Mouse (Mus musculus) neural tube, embryonic 14.5 days (tissue): ENCODE results near the gene Zbtb8a. TPM values are rescaled to one million over a fixed set of nuclear protein-coding genes. Genes with fewer than 3 reads are reported as not detected.

ENCODE experiments used
- ATAC-seq: fragments of 200-750 bp; cut with Nextera tagmentation; 2 replicates; pipeline ENCODE4 v1.8.0; 2017; ENCODE audit warnings: low read depth, mild to moderate bottlenecking, moderate TSS enrichment, moderate library complexity
- H3K27ac ChIP-seq: fragments of 300-500 bp; sonication (generic); 2 replicates; pipeline ENCODE4 v1.5.1; 2014; ENCODE audit warnings: low read depth, mild to moderate bottlenecking, control low read depth, low read length, moderate library complexity, mixed read lengths
- H3K27me3 ChIP-seq: fragments of 300-500 bp; sonication (generic); 2 replicates; pipeline ENCODE4 v1.6.1; 2014; ENCODE audit warnings: low read length; ENCODE audit not compliant: control insufficient read depth, insufficient read depth
- H3K36me3 ChIP-seq: fragments of 300-500 bp; sonication (generic); 2 replicates; pipeline ENCODE4 v1.6.1; 2014; ENCODE audit warnings: low read length, mixed read lengths; ENCODE audit not compliant: control insufficient read depth, insufficient read depth
- H3K4me1 ChIP-seq: fragments of 300-500 bp; sonication (generic); 2 replicates; pipeline ENCODE4 v1.6.1; 2014; ENCODE audit warnings: low read length; ENCODE audit not compliant: control insufficient read depth, insufficient read depth
- H3K4me2 ChIP-seq: fragments of 300-500 bp; sonication (generic); 2 replicates; pipeline ENCODE4 v1.6.1; 2014; ENCODE audit warnings: mild to moderate bottlenecking, low read depth, low read length, control low read depth
- H3K4me3 ChIP-seq: fragments of 300-500 bp; sonication (generic); 2 replicates; pipeline ENCODE4 v1.5.1; 2014; ENCODE audit warnings: low read depth, low read length, control low read depth, mixed read lengths
- H3K9ac ChIP-seq: fragments of 300-500 bp; sonication (generic); replicated peaks from 2 replicates; pipeline ENCODE4 v1.6.1; 2014; ENCODE audit warnings: low read depth, mild to moderate bottlenecking, control low read depth, low read length, mixed read lengths
- H3K9me3 ChIP-seq: fragments of 300-500 bp; sonication (generic); 2 replicates; pipeline ENCODE4 v1.6.1; 2016; ENCODE audit warnings: low read length; ENCODE audit not compliant: control insufficient read depth
- WGBS: fragments of 180-500 bp; shearing (Covaris S2); extraction: QIAGEN DNeasy Blood & Tissue Kit; methylation state at CpG from one replicate; pipeline ENCODE4 v1.1.7; 2014; 5-methylcytosine and 5-hydroxymethylcytosine counted together
- polyA plus RNA-seq: library from polyadenylated mRNA; unstranded; fragments of >200 nt; fragmentation: Nextera tagmentation; extraction: Ambion mirVana; gene quantifications from 2 replicates; pipeline ENCODE4 v1.2.1, GENCODE M21; 2014

Gene Zbtb8a
- polyA plus RNA-seq, 1 experiment from 2014 or later = 18.0 TPM

DNA sequence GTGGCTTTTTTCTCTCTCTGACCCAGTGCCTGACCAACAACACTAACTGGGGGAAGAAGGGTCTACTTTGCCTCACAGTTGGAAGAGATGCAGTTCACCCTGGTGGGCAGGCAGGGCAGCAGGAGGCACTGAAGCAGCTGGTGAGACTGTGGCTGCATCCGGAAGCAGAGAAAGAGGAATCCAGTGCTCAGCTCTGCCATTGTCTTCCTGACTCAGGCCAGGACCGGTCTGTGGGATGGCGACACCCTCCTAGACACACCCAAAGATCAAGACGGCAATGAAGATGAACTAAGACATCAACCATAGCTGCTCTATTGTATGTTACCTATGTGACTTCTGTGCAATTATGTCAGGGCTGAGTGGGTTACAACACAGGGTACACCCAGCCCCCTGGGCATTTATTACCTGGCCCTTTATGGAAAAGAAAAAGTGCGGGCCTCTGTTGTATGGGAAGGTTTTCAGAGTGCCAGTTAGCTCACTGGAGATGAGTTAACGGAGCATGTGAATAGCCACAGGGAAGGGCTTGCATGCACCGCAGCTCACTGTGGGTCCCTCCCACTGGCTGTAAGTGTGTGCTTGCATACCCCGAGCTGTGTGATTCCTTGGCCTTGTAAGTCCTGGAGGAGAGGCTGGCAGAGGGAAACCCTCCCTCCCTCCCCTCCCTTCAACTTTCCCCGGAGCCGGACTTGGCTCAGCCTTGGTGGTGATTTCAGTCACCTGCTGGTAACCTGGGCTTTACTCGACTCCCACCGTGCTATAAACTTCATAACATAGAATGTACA lies 16.4 kb upstream of the Zbtb8a start:
- Histone ChIP-seq H3K9ac (no peak overlapping the region), H3K4me1 (no peaks in the 10 kb centered on the region), H3K4me2 (no peak overlapping the region), H3K36me3 (no peaks in the 10 kb centered on the region), H3K27me3 (no peaks in the 10 kb centered on the region), H3K9me3 (no peaks in the 10 kb centered on the region), H3K27ac (no peak overlapping the region), H3K4me3 (no peak overlapping the region)
- WGBS = 29% methylated on average over 12 of the region's 12 CpGs
- no peak for ATAC-seq

DNA sequence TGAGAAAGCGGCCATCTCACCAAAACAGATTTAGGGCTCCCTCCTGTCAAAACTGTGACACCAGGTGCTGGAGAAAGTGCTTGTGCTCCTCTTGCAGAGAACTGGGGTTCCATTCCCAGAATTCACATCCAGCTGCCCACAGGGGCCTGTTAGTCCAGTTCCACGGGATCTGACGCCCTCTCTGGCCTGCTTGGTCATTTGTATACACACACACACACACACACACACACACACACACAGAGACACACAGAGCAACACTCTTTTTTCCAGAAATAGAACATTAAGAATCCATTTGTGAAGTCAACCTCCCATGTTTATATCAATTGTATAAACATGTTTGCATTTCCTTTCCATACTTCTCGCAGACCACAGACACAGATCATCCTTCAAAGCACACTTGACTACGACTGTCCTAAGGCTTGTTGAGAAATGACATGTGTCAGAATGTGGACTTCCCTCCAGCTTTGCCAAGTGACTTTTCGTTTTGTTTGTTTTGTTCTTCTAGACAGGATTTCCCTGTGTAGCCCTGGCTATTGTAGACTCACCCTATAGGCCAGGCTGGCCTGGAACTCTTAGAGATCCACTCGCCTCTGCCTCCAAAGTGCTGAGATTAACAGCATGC lies 13.1 kb upstream of the Zbtb8a start:
- H3K4me2 ChIP-seq = no peak overlapping the region
- no peak overlapping the region for H3K4me3 ChIP-seq
- H3K4me1 ChIP-seq = no peaks in the 10 kb centered on the region
- H3K9me3 ChIP-seq = no peaks in the 10 kb centered on the region
- no peak overlapping the region for H3K27ac ChIP-seq
- WGBS = 91% methylated on average over 7 of the region's 7 CpGs
- no peak overlapping the region for H3K9ac ChIP-seq
- no peak for ATAC-seq
- no peaks in the 10 kb centered on the region for H3K36me3 ChIP-seq
- H3K27me3 ChIP-seq = no peaks in the 10 kb centered on the region

DNA sequence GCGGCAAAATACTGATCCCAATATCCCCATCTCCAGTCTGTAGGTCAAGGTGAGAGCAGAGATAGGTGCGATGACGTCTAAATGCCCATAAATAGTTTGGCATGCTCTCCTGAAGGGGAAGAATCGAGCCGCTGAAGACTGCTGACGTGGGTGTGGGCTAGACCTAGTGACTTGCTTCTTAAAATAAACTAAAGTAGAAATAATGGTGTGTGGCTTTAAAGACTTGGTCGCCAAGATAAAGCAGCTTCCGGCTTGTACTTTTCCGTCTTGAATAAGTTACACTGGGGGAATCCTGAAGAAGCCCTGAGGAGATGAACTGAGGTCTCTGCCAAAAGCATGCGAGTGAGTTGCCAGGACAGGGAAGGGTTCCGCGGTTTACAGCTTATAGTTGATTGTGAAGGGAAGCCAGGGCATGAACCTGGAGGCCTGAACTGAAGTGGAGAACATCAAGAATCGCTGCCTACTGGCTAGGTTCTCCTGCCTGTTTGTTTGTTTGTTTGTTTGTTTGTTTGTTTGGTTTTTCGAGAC lies 12.4 kb upstream of the Zbtb8a start:
- Histone ChIP-seq H3K27me3 (no peaks in the 10 kb centered on the region), H3K9me3 (no peaks in the 10 kb centered on the region), H3K4me2 (no peak overlapping the region), H3K4me1 (no peaks in the 10 kb centered on the region), H3K27ac (no peak overlapping the region), H3K4me3 (no peak overlapping the region), H3K9ac (no peak overlapping the region), H3K36me3 (no peaks in the 10 kb centered on the region)
- ATAC-seq = no peak
- 87% methylated on average over 14 of the region's 14 CpGs for WGBS

DNA sequence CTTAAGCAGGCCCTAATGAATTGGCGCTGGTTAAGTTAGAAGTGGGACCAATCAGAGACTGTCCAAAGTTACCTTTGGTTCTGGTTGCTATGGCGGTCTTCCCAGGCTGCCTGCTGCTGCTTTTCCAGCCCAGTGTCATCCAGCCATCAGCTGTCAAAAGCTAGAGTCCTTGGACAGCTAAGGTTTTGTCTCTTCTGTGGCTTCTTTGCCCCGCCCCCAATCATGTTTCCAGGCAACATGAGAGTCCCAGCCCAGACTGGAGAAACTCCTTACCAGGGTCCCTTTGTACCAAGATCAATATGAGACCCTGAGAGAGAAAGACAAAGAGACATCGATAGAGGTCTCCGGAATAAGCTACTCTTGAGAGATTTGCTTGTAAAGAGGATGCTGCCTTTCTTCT lies 10.5 kb upstream of the Zbtb8a start:
- WGBS = 74% methylated on average over 5 of the region's 5 CpGs
- ATAC-seq = no peak
- Histone ChIP-seq H3K9ac (no peak overlapping the region), H3K4me3 (no peak overlapping the region), H3K4me2 (no peak overlapping the region), H3K27me3 (no peaks in the 10 kb centered on the region), H3K27ac (no peak overlapping the region), H3K4me1 (no peaks in the 10 kb centered on the region), H3K9me3 (no peaks in the 10 kb centered on the region), H3K36me3 (no peaks in the 10 kb centered on the region)

DNA sequence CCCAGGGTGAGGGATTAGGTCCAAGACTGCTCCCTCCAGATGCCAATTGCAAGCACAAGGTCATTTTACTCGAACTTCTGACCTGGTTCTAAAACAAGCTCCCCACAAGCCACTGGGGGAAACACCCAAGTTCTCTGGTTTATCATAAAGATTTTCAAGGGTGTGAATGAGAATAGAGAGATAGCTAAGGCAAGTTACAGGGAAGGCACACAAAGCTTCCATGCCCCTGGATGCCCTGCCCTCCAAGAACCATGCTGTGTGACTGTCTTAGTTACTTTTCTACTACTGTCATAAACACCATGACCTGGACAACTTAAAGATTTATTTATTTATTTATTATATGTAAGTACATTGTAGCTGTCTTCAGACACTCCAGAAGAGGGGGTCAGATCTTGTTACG lies 9.1 kb upstream of the Zbtb8a start:
- no peak overlapping the region for H3K4me2 ChIP-seq
- no peaks in the 10 kb centered on the region for H3K9me3 ChIP-seq
- no peaks in the 10 kb centered on the region for H3K4me1 ChIP-seq
- no peaks in the 10 kb centered on the region for H3K36me3 ChIP-seq
- H3K4me3 ChIP-seq = no peak overlapping the region
- H3K27ac ChIP-seq = no peak overlapping the region
- H3K9ac ChIP-seq = no peak overlapping the region
- H3K27me3 ChIP-seq = no peaks in the 10 kb centered on the region
- 68% methylated on average over 1 of the region's 2 CpGs for WGBS
- ATAC-seq = no peak

GRCm38 (mm10) chr4:129386269-129386946 lies 8.5 kb upstream of the Zbtb8a start:
- H3K4me2 ChIP-seq = no peak overlapping the region
- no peaks in the 10 kb centered on the region for H3K4me1 ChIP-seq
- H3K27me3 ChIP-seq = no peaks in the 10 kb centered on the region
- WGBS = 91% methylated on average over 8 of the region's 8 CpGs
- no peak for ATAC-seq
- no peaks in the 10 kb centered on the region for H3K36me3 ChIP-seq
- H3K9me3 ChIP-seq = no peaks in the 10 kb centered on the region
- no peak overlapping the region for H3K4me3 ChIP-seq
- no peak overlapping the region for H3K27ac ChIP-seq
- H3K9ac ChIP-seq = no peak overlapping the region

GRCm38 (mm10) chr4:129385685-129386084 lies 7.8 kb upstream of the Zbtb8a start:
- H3K4me1 ChIP-seq = no peaks in the 10 kb centered on the region
- no peaks in the 10 kb centered on the region for H3K36me3 ChIP-seq
- H3K9me3 ChIP-seq = no peaks in the 10 kb centered on the region
- H3K4me3 ChIP-seq = no peak overlapping the region
- ATAC-seq = no peak
- H3K27me3 ChIP-seq = no peaks in the 10 kb centered on the region
- H3K9ac ChIP-seq = no peak overlapping the region
- WGBS = 91% methylated on average over 11 of the region's 11 CpGs
- H3K27ac ChIP-seq = no peak overlapping the region
- H3K4me2 ChIP-seq = no peak overlapping the region

- ATAC-seq = no peak
- no peak overlapping the region for H3K9ac ChIP-seq
- H3K4me2 ChIP-seq = no peak overlapping the region
- no peaks in the 10 kb centered on the region for H3K27me3 ChIP-seq
- no peaks in the 10 kb centered on the region for H3K4me1 ChIP-seq
- H3K4me3 ChIP-seq = no peak overlapping the region
- WGBS = 38% methylated on average over 6 of the region's 6 CpGs
- H3K9me3 ChIP-seq = no peaks in the 10 kb centered on the region
- H3K27ac ChIP-seq = no peak overlapping the region
- H3K36me3 ChIP-seq = no peaks in the 10 kb centered on the region
Measured at GRCm38 (mm10) chr4:129384440-129384839, 6.5 kb upstream of the Zbtb8a start.

DNA sequence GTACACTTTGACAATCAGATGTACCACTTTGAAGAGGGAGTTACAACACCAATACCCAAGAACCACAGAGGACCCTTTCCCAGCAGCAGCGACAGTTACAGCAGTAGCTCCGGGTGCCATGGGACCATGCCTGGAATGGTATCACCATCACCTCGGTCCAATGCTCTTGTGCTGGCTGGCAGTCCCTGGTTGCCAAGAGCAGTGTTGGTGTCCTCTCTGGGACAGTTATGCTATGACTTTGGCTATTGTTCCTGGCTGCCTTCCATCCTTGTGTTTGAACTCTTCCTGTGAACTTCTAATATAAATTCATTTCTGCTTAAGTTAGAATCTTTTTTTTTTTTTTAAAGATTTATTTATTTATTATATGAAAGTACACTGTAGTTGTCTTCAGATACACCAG lies 5.7 kb upstream of the Zbtb8a start:
- H3K4me2 ChIP-seq = no peak overlapping the region
- H3K36me3 ChIP-seq = no peaks in the 10 kb centered on the region
- H3K27me3 ChIP-seq = no peaks in the 10 kb centered on the region
- no peaks in the 10 kb centered on the region for H3K4me1 ChIP-seq
- H3K9ac ChIP-seq = no peak overlapping the region
- H3K4me3 ChIP-seq = no peak overlapping the region
- no peak for ATAC-seq
- H3K27ac ChIP-seq = no peak overlapping the region
- H3K9me3 ChIP-seq = no peaks in the 10 kb centered on the region
- 89% methylated on average over 3 of the region's 3 CpGs for WGBS
